29 mouse cellular contexts compared by ENCODE assay signal in genomic region chr5:100057461-100058209, GRCm38 (mm10). TPM values are rescaled to one million over a fixed set of nuclear protein-coding genes. Genes with fewer than 3 reads are reported as not detected.
DNase-seq lines count a peak whose midpoint lies in the region; ATAC-seq and TF ChIP-seq lines count a peak whose summit lies in the region.
"Had no signal": no experiment of that assay in that cellular context is flagged by ENCODE, and none has a peak within 500 bp of the region (broad histone marks: within the 10 kb centered on the region; RNA-seq: fewer than 3 reads in every experiment).

No protein-coding gene starts in this region.

- no peak overlapping the region for H3K4me3 ChIP-seq in embryonic facial prominence, embryonic 11.5 days (ENCODE audit: low read depth, low read length)
- no peak overlapping the region for H3K4me3 ChIP-seq in embryonic facial prominence, embryonic 10.5 days
- H3K4me3 ChIP-seq in layer of hippocampus, adult 2 months: no peak overlapping the region
- H3K4me3 ChIP-seq in neural tube, embryonic 14.5 days (ENCODE audit: low read depth, low read length): no peak overlapping the region
- H3K4me3 ChIP-seq: embryonic facial prominence, embryonic 12.5 days; heart, embryonic 10.5 days; heart, embryonic 15.5 days; kidney, embryonic 15.5 days; limb, embryonic 15.5 days; liver, embryonic 13.5 days; stomach, embryonic 15.5 days had no signal

- 85% methylated on average over 14 of the region's 15 CpGs for WGBS in embryonic facial prominence, embryonic 11.5 days
- WGBS in embryonic facial prominence, embryonic 10.5 days: 84% methylated on average over 15 of the region's 15 CpGs
- WGBS in neural tube, embryonic 14.5 days: 48% methylated on average over 14 of the region's 15 CpGs

- 0 out of 2 replicates have a peak, but pooled peaks have one; percentile 51 for ATAC-seq in embryonic facial prominence, embryonic 11.5 days (replicated peaks; ENCODE audit: insufficient number of reproducible peaks, low FRiP score, low TSS enrichment, low read depth)
- ATAC-seq in neural tube, embryonic 14.5 days (ENCODE audit: low read depth): peak; percentile 53; the same call in 1 of the 2 replicates
- ATAC-seq: activated CD4-positive, CD25-positive, alpha-beta regulatory T cell, adult 4 months; inflammation-experienced regulatory T-cells, adult 6 months; lung, postnatal 0 days had no signal

- no peak overlapping the region for H3K9ac ChIP-seq in embryonic facial prominence, embryonic 11.5 days (replicated peaks; ENCODE audit: low read length)
- H3K9ac ChIP-seq in neural tube, embryonic 14.5 days (replicated peaks; ENCODE audit: low read depth, low read length): no peak overlapping the region
- H3K9ac ChIP-seq: embryonic facial prominence, embryonic 12.5 days; heart, embryonic 15.5 days; kidney, embryonic 15.5 days; limb, embryonic 15.5 days; liver, embryonic 13.5 days; stomach, embryonic 15.5 days had no signal

- no peaks in the 10 kb centered on the region for H3K27me3 ChIP-seq in embryonic facial prominence, embryonic 11.5 days (ENCODE audit: control insufficient read depth, insufficient read depth, low read length)
- H3K27me3 ChIP-seq in embryonic facial prominence, embryonic 10.5 days (replicated peaks; ENCODE audit: low read depth, poor library complexity, severe bottlenecking): no peaks in the 10 kb centered on the region
- no peaks in the 10 kb centered on the region for H3K27me3 ChIP-seq in neural tube, embryonic 14.5 days (ENCODE audit: control insufficient read depth, insufficient read depth, low read length)
- H3K27me3 ChIP-seq: CH12.LX; embryonic facial prominence, embryonic 12.5 days; heart, embryonic 15.5 days; kidney, embryonic 15.5 days; limb, embryonic 15.5 days; liver, embryonic 13.5 days; stomach, embryonic 15.5 days had no signal

- H3K4me2 ChIP-seq in embryonic facial prominence, embryonic 11.5 days (ENCODE audit: low read depth, low read length): no peak overlapping the region
- no peak overlapping the region for H3K4me2 ChIP-seq in neural tube, embryonic 14.5 days (ENCODE audit: low read depth, low read length)
- H3K4me2 ChIP-seq: embryonic facial prominence, embryonic 12.5 days; heart, embryonic 15.5 days; kidney, embryonic 15.5 days; limb, embryonic 15.5 days; liver, embryonic 13.5 days; stomach, embryonic 15.5 days had no signal

- no peak for DNase-seq in embryonic facial prominence, embryonic 11.5 days (ENCODE audit: low spot score)
- DNase-seq in embryonic facial prominence, embryonic 10.5 days (ENCODE audit: low spot score): no peak
- DNase-seq in layer of hippocampus, adult 2 months (ENCODE audit: low spot score in 2 of 2): no peak
- DNase-seq in layer of hippocampus, postnatal 10 days (ENCODE audit: low spot score in 2 of 2): no peak
- DNase-seq in right cerebral cortex, postnatal 14 days: peak; percentile 45
- no peak for DNase-seq in right cerebral cortex, postnatal 36 days (ENCODE audit: low spot score in 2 of 2)
- DNase-seq in lung, postnatal 10 days: no peak
- DNase-seq: adrenal gland, adult 2 months; cerebellum, adult 8-10 months; cerebellum, postnatal 25 days; kidney, adult 11 months; kidney, postnatal 36 days; layer of hippocampus, postnatal 36 days; left cerebral cortex, postnatal 4 days; liver, embryonic 13.5 days; lung, adult 18-20 months; midbrain, embryonic 14.5 days had no signal

- no peak overlapping the region for H3K27ac ChIP-seq in embryonic facial prominence, embryonic 11.5 days (replicated peaks; ENCODE audit: low read depth, low read length)
- no peak overlapping the region for H3K27ac ChIP-seq in embryonic facial prominence, embryonic 10.5 days (replicated peaks)
- H3K27ac ChIP-seq in layer of hippocampus, adult 2 months: peak overlapping the region; percentile 63; the same call in 1 of the 2 replicates
- no peak overlapping the region for H3K27ac ChIP-seq in neural tube, embryonic 14.5 days (ENCODE audit: low read depth, low read length)
- H3K27ac ChIP-seq: embryonic facial prominence, embryonic 12.5 days; heart, embryonic 10.5 days; heart, embryonic 15.5 days; kidney, embryonic 15.5 days; liver, embryonic 13.5 days; macrophage; stomach, embryonic 15.5 days had no signal

- H3K4me1 ChIP-seq in embryonic facial prominence, embryonic 11.5 days (ENCODE audit: control insufficient read depth, insufficient read depth, low read length): no peaks in the 10 kb centered on the region
- H3K4me1 ChIP-seq in embryonic facial prominence, embryonic 10.5 days: peaks cover 33% of the 10 kb centered on the region
- peaks cover 10% of the 10 kb centered on the region; the same call in 1 of the 2 replicates for H3K4me1 ChIP-seq in neural tube, embryonic 14.5 days (ENCODE audit: control insufficient read depth, insufficient read depth, low read length)

- no peaks in the 10 kb centered on the region; the same call in none of the 2 replicates for H3K36me3 ChIP-seq in embryonic facial prominence, embryonic 11.5 days (replicated peaks; ENCODE audit: control insufficient read depth, insufficient read depth, low read depth, low read length)
- peaks cover 46% of the 10 kb centered on the region for H3K36me3 ChIP-seq in embryonic facial prominence, embryonic 10.5 days (replicated peaks)
- peaks cover 29% of the 10 kb centered on the region for H3K36me3 ChIP-seq in neural tube, embryonic 14.5 days (ENCODE audit: control insufficient read depth, insufficient read depth, low read length)

- no peak for TF ChIP-seq CTCF in layer of hippocampus, adult 2 months (conservative IDR thresholded peaks at IDR 0.05)

- H3K9me3 ChIP-seq in embryonic facial prominence, embryonic 11.5 days (replicated peaks; ENCODE audit: control insufficient read depth, low read length): no peaks in the 10 kb centered on the region
- no peaks in the 10 kb centered on the region for H3K9me3 ChIP-seq in embryonic facial prominence, embryonic 10.5 days
- H3K9me3 ChIP-seq in neural tube, embryonic 14.5 days (ENCODE audit: control insufficient read depth, low read length): no peaks in the 10 kb centered on the region
- H3K9me3 ChIP-seq: embryonic facial prominence, embryonic 12.5 days; heart, embryonic 10.5 days; heart, embryonic 15.5 days; kidney, embryonic 15.5 days; limb, embryonic 15.5 days; liver, embryonic 13.5 days; stomach, embryonic 15.5 days had no signal

RNA-seq across cellular contexts. Expression of gene Enoph1, which starts 17.9 kb away (rescaled TPM):
- 52.9 and 59.0 TPM in 2 replicates for polyA plus RNA-seq in embryonic facial prominence, embryonic 11.5 days (2014; fragmentation: Nextera tagmentation; extraction: Ambion mirVana)
- 60.3 and 60.9 TPM in 2 replicates for polyA plus RNA-seq in embryonic facial prominence, embryonic 10.5 days (2016; fragmentation: Nextera tagmentation; extraction: Ambion mirVana)
- 10 to 100 TPM; 50.8 to 51.9 TPM for total RNA-seq in layer of hippocampus, adult 2 months (2021)
- total RNA-seq in layer of hippocampus, postnatal 10 days (2021): 10 to 100 TPM; 54.4 to 58.7 TPM
- polyA plus RNA-seq in neural tube, embryonic 14.5 days (2014; fragmentation: Nextera tagmentation; extraction: Ambion mirVana): 46.0 and 49.9 TPM in 2 replicates

RNA-seq across cellular contexts. Expression of gene Hnrnpdl, which starts 18.2 kb away (rescaled TPM):
- polyA plus RNA-seq in embryonic facial prominence, embryonic 11.5 days (2014; fragmentation: Nextera tagmentation; extraction: Ambion mirVana): 270 and 281 TPM in 2 replicates
- 214 and 235 TPM in 2 replicates for polyA plus RNA-seq in embryonic facial prominence, embryonic 10.5 days (2016; fragmentation: Nextera tagmentation; extraction: Ambion mirVana)
- total RNA-seq in layer of hippocampus, adult 2 months (2021): 100 to 1,000 TPM; 203 to 216 TPM
- total RNA-seq in layer of hippocampus, postnatal 10 days (2021): 100 to 1,000 TPM; 200 to 236 TPM
- polyA plus RNA-seq in neural tube, embryonic 14.5 days (2014; fragmentation: Nextera tagmentation; extraction: Ambion mirVana): 208 and 236 TPM in 2 replicates
